Mouse (Mus musculus): ENCODE results near the gene Six2. TPM values are rescaled to one million over a fixed set of nuclear protein-coding genes. Genes with fewer than 3 reads are reported as not detected.
"Not testable (repeated sequence)": the region's sequence is repeated elsewhere in the genome, so short reads cannot be mapped to it uniquely, and the experiment has no call there.

Gene Six2
- polyA plus RNA-seq, 1 experiment from 2014 or later, result 2.1 TPM

GRCm38 (mm10) chr17:85686476-85687420 is 1.3 kb downstream of the Six2 start:
- ATAC-seq (replicated peaks; ENCODE audit: insufficient number of reproducible peaks, low FRiP score, low TSS enrichment), result no peak
- 2% methylated on average over 42 of the region's 42 CpGs for WGBS (ENCODE audit: insufficient replicate concordance)
- H3K4me3 ChIP-seq (ENCODE audit: low read depth, low read length), result peak overlapping the region; percentile 49
- H3K27ac ChIP-seq (ENCODE audit: low read depth, low read length), result no peak overlapping the region
- peaks cover 93% of the 10 kb centered on the region for H3K27me3 ChIP-seq (ENCODE audit: control insufficient read depth, insufficient read depth, low read length)
- H3K9me3 ChIP-seq (replicated peaks; ENCODE audit: control insufficient read depth, low read length), result no peaks in the 10 kb centered on the region
- H3K9ac ChIP-seq (ENCODE audit: low read depth, low read length), result 0 out of 2 replicates have a peak overlapping the region, but pooled peaks have one; percentile 22
- peak overlapping the region; percentile 89 for H3K4me2 ChIP-seq
- H3K36me3 ChIP-seq (ENCODE audit: control insufficient read depth, insufficient read depth, low read length), result no peaks in the 10 kb centered on the region
- peaks cover 21% of the 10 kb centered on the region for H3K4me1 ChIP-seq (ENCODE audit: control insufficient read depth, insufficient read depth, low read length)

GRCm38 (mm10) chr17:85685689-85686281 is 2.3 kb downstream of the Six2 start:
- 5% methylated on average over 11 of the region's 11 CpGs for WGBS (ENCODE audit: insufficient replicate concordance)
- Histone ChIP-seq H3K4me2 (peak overlapping the region; percentile 38; the same call in 1 of the 2 replicates), H3K27ac (ENCODE audit: low read depth, low read length) (no peak overlapping the region), H3K4me1 (ENCODE audit: control insufficient read depth, insufficient read depth, low read length) (peaks cover 21% of the 10 kb centered on the region), H3K4me3 (ENCODE audit: low read depth, low read length) (0 out of 2 replicates have a peak overlapping the region, but pooled peaks have one; percentile 31), H3K36me3 (ENCODE audit: control insufficient read depth, insufficient read depth, low read length) (no peaks in the 10 kb centered on the region), H3K9ac (ENCODE audit: low read depth, low read length) (no peak overlapping the region), H3K27me3 (ENCODE audit: control insufficient read depth, insufficient read depth, low read length) (peaks cover 93% of the 10 kb centered on the region), H3K9me3 (replicated peaks; ENCODE audit: control insufficient read depth, low read length) (no peaks in the 10 kb centered on the region)
- ATAC-seq (replicated peaks; ENCODE audit: insufficient number of reproducible peaks, low FRiP score, low TSS enrichment), result no peak

GRCm38 (mm10) chr17:85684841-85685688 is 3.0 kb downstream of the Six2 start:
- no peak for ATAC-seq (replicated peaks; ENCODE audit: insufficient number of reproducible peaks, low FRiP score, low TSS enrichment)
- H3K27me3 ChIP-seq (ENCODE audit: control insufficient read depth, insufficient read depth, low read length), result peaks cover 93% of the 10 kb centered on the region
- no peaks in the 10 kb centered on the region for H3K36me3 ChIP-seq (ENCODE audit: control insufficient read depth, insufficient read depth, low read length)
- H3K4me1 ChIP-seq (ENCODE audit: control insufficient read depth, insufficient read depth, low read length), result peaks cover 24% of the 10 kb centered on the region
- H3K27ac ChIP-seq (ENCODE audit: low read depth, low read length), result no peak overlapping the region
- H3K4me2 ChIP-seq, result peak overlapping the region; percentile 38; the same call in 1 of the 2 replicates
- WGBS (ENCODE audit: insufficient replicate concordance), result under 1% methylated on average over 46 of the region's 46 CpGs
- peak overlapping the region; percentile 31; the same call in 1 of the 2 replicates for H3K4me3 ChIP-seq (ENCODE audit: low read depth, low read length)
- H3K9ac ChIP-seq (ENCODE audit: low read depth, low read length), result no peak overlapping the region
- H3K9me3 ChIP-seq (replicated peaks; ENCODE audit: control insufficient read depth, low read length), result no peaks in the 10 kb centered on the region

GRCm38 (mm10) chr17:85684436-85684835 is 3.6 kb downstream of the Six2 start:
- H3K9me3 ChIP-seq (replicated peaks; ENCODE audit: control insufficient read depth, low read length); H3K27ac ChIP-seq (ENCODE audit: low read depth, low read length); ATAC-seq (replicated peaks; ENCODE audit: insufficient number of reproducible peaks, low FRiP score, low TSS enrichment); H3K9ac ChIP-seq (ENCODE audit: low read depth, low read length); H3K36me3 ChIP-seq (ENCODE audit: control insufficient read depth, insufficient read depth, low read length); H3K4me2 ChIP-seq: not testable (repeated sequence)
- WGBS (ENCODE audit: insufficient replicate concordance), result 2% methylated on average over 6 of the region's 6 CpGs
- H3K27me3 ChIP-seq (ENCODE audit: control insufficient read depth, insufficient read depth, low read length), result peaks cover 93% of the 10 kb centered on the region
- H3K4me1 ChIP-seq (ENCODE audit: control insufficient read depth, insufficient read depth, low read length), result peaks cover 26% of the 10 kb centered on the region
- 0 out of 2 replicates have a peak overlapping the region, but pooled peaks have one; percentile 10 for H3K4me3 ChIP-seq (ENCODE audit: low read depth, low read length)

GRCm38 (mm10) chr17:85683984-85684307 is 4.1 kb downstream of the Six2 start:
- Histone ChIP-seq H3K4me2 (no peak overlapping the region), H3K9ac (ENCODE audit: low read depth, low read length) (no peak overlapping the region), H3K4me1 (ENCODE audit: control insufficient read depth, insufficient read depth, low read length) (peaks cover 22% of the 10 kb centered on the region), H3K27ac (ENCODE audit: low read depth, low read length) (no peak overlapping the region), H3K9me3 (replicated peaks; ENCODE audit: control insufficient read depth, low read length) (no peaks in the 10 kb centered on the region), H3K4me3 (ENCODE audit: low read depth, low read length) (0 out of 2 replicates have a peak overlapping the region, but pooled peaks have one; percentile 10), H3K27me3 (ENCODE audit: control insufficient read depth, insufficient read depth, low read length) (peaks cover 93% of the 10 kb centered on the region), H3K36me3 (ENCODE audit: control insufficient read depth, insufficient read depth, low read length) (no peaks in the 10 kb centered on the region)
- no peak for ATAC-seq (replicated peaks; ENCODE audit: insufficient number of reproducible peaks, low FRiP score, low TSS enrichment)
- WGBS (ENCODE audit: insufficient replicate concordance), result 1% methylated on average over 17 of the region's 17 CpGs

GRCm38 (mm10) chr17:85683111-85683983 is 4.7 kb downstream of the Six2 start:
- H3K9ac ChIP-seq (ENCODE audit: low read depth, low read length), result no peak overlapping the region
- no peaks in the 10 kb centered on the region for H3K9me3 ChIP-seq (replicated peaks; ENCODE audit: control insufficient read depth, low read length)
- WGBS (ENCODE audit: insufficient replicate concordance), result 4% methylated on average over 25 of the region's 25 CpGs
- H3K4me1 ChIP-seq (ENCODE audit: control insufficient read depth, insufficient read depth, low read length), result peaks cover 17% of the 10 kb centered on the region
- ATAC-seq (replicated peaks; ENCODE audit: insufficient number of reproducible peaks, low FRiP score, low TSS enrichment), result no peak
- no peaks in the 10 kb centered on the region for H3K36me3 ChIP-seq (ENCODE audit: control insufficient read depth, insufficient read depth, low read length)
- no peak overlapping the region for H3K27ac ChIP-seq (ENCODE audit: low read depth, low read length)
- H3K4me2 ChIP-seq, result 0 out of 2 replicates have a peak overlapping the region, but pooled peaks have one; percentile 8
- H3K27me3 ChIP-seq (ENCODE audit: control insufficient read depth, insufficient read depth, low read length), result peaks cover 93% of the 10 kb centered on the region
- H3K4me3 ChIP-seq (ENCODE audit: low read depth, low read length), result 0 out of 2 replicates have a peak overlapping the region, but pooled peaks have one; percentile 10

GRCm38 (mm10) chr17:85682181-85682710 is 5.8 kb downstream of the Six2 start:
- no peak overlapping the region for H3K4me2 ChIP-seq

More at GRCm38 (mm10) chr17:85682181-85682710, 5.8 kb downstream of the Six2 start:
- 5% methylated on average over 7 of the region's 7 CpGs for WGBS (ENCODE audit: insufficient replicate concordance)
- no peak for ATAC-seq (replicated peaks; ENCODE audit: insufficient number of reproducible peaks, low FRiP score, low TSS enrichment)
- no peak overlapping the region for H3K4me3 ChIP-seq (ENCODE audit: low read depth, low read length)
- no peak overlapping the region for H3K27ac ChIP-seq (ENCODE audit: low read depth, low read length)
- peaks cover 90% of the 10 kb centered on the region for H3K27me3 ChIP-seq (ENCODE audit: control insufficient read depth, insufficient read depth, low read length)
- no peaks in the 10 kb centered on the region for H3K9me3 ChIP-seq (replicated peaks; ENCODE audit: control insufficient read depth, low read length)
- no peak overlapping the region for H3K9ac ChIP-seq (ENCODE audit: low read depth, low read length)
- H3K36me3 ChIP-seq (ENCODE audit: control insufficient read depth, insufficient read depth, low read length), result no peaks in the 10 kb centered on the region
- peaks cover 11% of the 10 kb centered on the region for H3K4me1 ChIP-seq (ENCODE audit: control insufficient read depth, insufficient read depth, low read length)
